Mouse (Mus musculus) heart, postnatal 0 days (tissue): ENCODE data around the gene Olfr1535. TPM values are rescaled to one million over a fixed set of nuclear protein-coding genes. Genes with fewer than 3 reads are reported as not detected.

Source experiments
- ATAC-seq: fragments of 200-750 bp; cut with Nextera tagmentation; 2 replicates; pipeline ENCODE4 v1.8.0; 2017; ENCODE audit warnings: low read depth, moderate number of reproducible peaks, moderate library complexity; ENCODE audit not compliant: insufficient read depth
- DNase-seq: peaks from one replicate; pipeline ENCODE4 v3.0.0-alpha.2; 2016; ENCODE audit warnings: low spot score
- H3K27ac ChIP-seq: fragments of 300-500 bp; sonication (generic); 2 replicates; pipeline ENCODE4 v1.5.1; 2014; ENCODE audit warnings: low read depth, mild to moderate bottlenecking
- H3K27me3 ChIP-seq: fragments of 300-500 bp; sonication (generic); 2 replicates; pipeline ENCODE4 v1.6.1; 2014; ENCODE audit warnings: low read length, mixed read lengths; ENCODE audit not compliant: control insufficient read depth, insufficient read depth
- H3K36me3 ChIP-seq: fragments of 300-500 bp; sonication (generic); replicated peaks from 2 replicates; pipeline ENCODE4 v1.6.1; 2014; ENCODE audit warnings: low read length, mixed read lengths; ENCODE audit not compliant: control insufficient read depth, insufficient read depth
- H3K4me1 ChIP-seq: fragments of 300-500 bp; sonication (generic); 2 replicates; pipeline ENCODE4 v1.6.1; 2014; ENCODE audit warnings: antibody characterized with exemption; ENCODE audit not compliant: control insufficient read depth, insufficient read depth
- H3K4me2 ChIP-seq: fragments of 300-500 bp; sonication (generic); 2 replicates; pipeline ENCODE4 v1.6.1; 2014; ENCODE audit warnings: low read depth, mild to moderate bottlenecking, low read length, moderate library complexity
- H3K4me3 ChIP-seq: fragments of 300-500 bp; sonication (generic); 2 replicates; pipeline ENCODE4 v1.5.1; 2014; ENCODE audit warnings: low read depth, low read length
- H3K9ac ChIP-seq: fragments of 300-500 bp; sonication (generic); replicated peaks from 2 replicates; pipeline ENCODE4 v1.6.1; 2014; ENCODE audit warnings: low read depth, low read length, mixed read lengths
- H3K9me3 ChIP-seq: fragments of 300-500 bp; sonication (generic); replicated peaks from 2 replicates; pipeline ENCODE4 v1.6.1; 2016; ENCODE audit warnings: low read length; ENCODE audit not compliant: control insufficient read depth
- CTCF ChIP-seq: IDR thresholded peaks from 2 replicates; pipeline ENCODE4 v1.5.1; 2016; ENCODE audit warnings: antibody characterized with exemption, control low read depth, low read depth
- EP300 ChIP-seq: IDR thresholded peaks from 2 replicates; pipeline ENCODE4 v1.6.1; 2016; ENCODE audit warnings: antibody characterized with exemption, low read depth
- WGBS: fragments of 180-500 bp; shearing (Covaris S2); extraction: QIAGEN DNeasy Blood & Tissue Kit; methylation state at CpG from one replicate; pipeline ENCODE4 v1.1.7; 2014; 5-methylcytosine and 5-hydroxymethylcytosine counted together
- polyA plus RNA-seq: library from polyadenylated mRNA; unstranded; fragments of >200 nt; fragmentation: Nextera tagmentation; extraction: Ambion mirVana; gene quantifications from 2 replicates; pipeline ENCODE4 v1.2.1, GENCODE M21; 2015
- total RNA-seq: library from RNA; depleted of rRNA; stranded (reverse); fragments of >200 nt; gene quantifications from 2 replicates; pipeline ENCODE4 v1.2.3, GENCODE M21; 2014; ENCODE audit warnings: low replicate concordance; rRNA removed

Gene Olfr1535
- total and polyA plus RNA-seq, 2 experiments from 2014 or later, result not detected

DNA sequence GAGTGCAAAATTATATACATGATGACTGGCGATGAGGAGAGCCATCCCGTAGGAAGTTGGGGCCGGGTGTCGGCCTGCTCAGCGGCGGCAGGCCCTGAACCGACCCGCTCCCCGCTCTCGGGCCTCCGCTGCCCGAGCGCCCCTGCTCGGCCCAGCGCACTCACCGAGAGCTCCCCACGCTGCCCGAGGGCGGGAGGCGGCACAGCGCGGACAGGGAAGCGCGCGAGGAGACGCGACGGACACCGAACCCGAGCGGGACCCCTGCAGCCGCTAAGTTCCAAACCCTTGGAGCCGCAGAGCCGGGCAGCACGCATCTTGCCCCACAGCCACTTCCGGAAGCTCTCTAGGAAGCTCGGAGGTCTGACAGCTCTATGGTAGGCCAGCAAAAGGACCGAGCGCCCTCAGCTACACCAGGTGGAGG, 28.9 kb downstream of the Olfr1535 start, which contains the start of gene Zkscan8:
Zkscan8 (minus strand) TSS at position 340 of the 421 bp plus-strand sequence.
- Histone ChIP-seq H3K4me2 (peak within 1 kb of the TSS; percentile 64), H3K4me1 (peaks cover 4% of the 10 kb centered on the region), H3K36me3 (peaks cover 12% of the 10 kb centered on the region), H3K9ac (peak within 1 kb of the TSS; percentile 99), H3K9me3 (no peaks in the 10 kb centered on the region), H3K27me3 (no peaks in the 10 kb centered on the region), H3K27ac (peak within 1 kb of the TSS; percentile 96), H3K4me3 (peak within 1 kb of the TSS; percentile 99)
- ATAC-seq (peak; percentile 97), DNase-seq (peak; percentile 79)
- peak; percentile 63; the same call in 1 of the 2 replicates for TF ChIP-seq EP300
- no peak; the same call in 1 of the 2 replicates for TF ChIP-seq CTCF
- under 1% methylated on average over 39 of the region's 39 CpGs for WGBS

- ATAC-seq, result no peak
Measured at GRCm38 (mm10) chr13:21530136-21530535, 29.6 kb downstream of the Olfr1535 start.

DNA sequence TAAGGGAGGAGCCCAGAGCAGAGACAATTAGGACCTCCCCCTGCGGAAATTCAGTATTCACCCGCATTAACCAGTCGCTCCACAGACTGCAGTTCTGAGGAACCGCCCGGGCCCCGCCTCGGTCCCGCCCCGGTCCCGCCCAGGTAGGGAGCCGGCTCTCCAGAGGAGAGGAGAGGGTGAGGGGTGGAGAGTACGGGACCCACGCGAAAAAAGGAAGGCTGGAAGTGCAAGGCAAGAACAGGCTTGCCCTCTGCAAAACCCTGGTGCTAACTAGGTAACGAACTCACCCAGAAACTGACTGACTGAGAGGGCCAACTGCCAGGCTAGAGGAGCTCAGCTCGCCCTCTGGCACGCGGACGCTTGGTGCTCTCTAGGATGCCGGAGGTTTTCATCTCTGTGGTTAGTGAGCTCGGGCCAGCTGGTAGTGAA, 53.5 kb downstream of the Olfr1535 start:
- Histone ChIP-seq H3K27me3 (no peaks in the 10 kb centered on the region), H3K9ac (peak overlapping the region; percentile 43), H3K4me1 (0 out of 2 replicates have a peak, but pooled peaks cover 4% of the 10 kb centered on the region), H3K4me3 (peak overlapping the region; percentile 60), H3K4me2 (peak overlapping the region; percentile 58), H3K36me3 (no peaks in the 10 kb centered on the region), H3K9me3 (no peaks in the 10 kb centered on the region), H3K27ac (peak overlapping the region; percentile 74)
- under 1% methylated on average over 21 of the region's 21 CpGs for WGBS
- peak; percentile 85 for DNase-seq
- ATAC-seq, result peak; percentile 99
- TF ChIP-seq EP300 (peak; percentile 66; the same call in 1 of the 2 replicates), CTCF (no peak)

More at GRCm38 (mm10) chr13:21530136-21530535, 29.6 kb downstream of the Olfr1535 start:
- TF ChIP-seq CTCF (no peak), EP300 (no peak)
- H3K4me3 ChIP-seq, result peak overlapping the region; percentile 99
- H3K27me3 ChIP-seq, result no peaks in the 10 kb centered on the region
- H3K27ac ChIP-seq, result no peak overlapping the region
- peaks cover 4% of the 10 kb centered on the region for H3K4me1 ChIP-seq
- DNase-seq, result no peak
- H3K4me2 ChIP-seq, result peak overlapping the region; percentile 64
- no peak overlapping the region; the same call in 1 of the 2 replicates for H3K9ac ChIP-seq
- H3K36me3 ChIP-seq, result peaks cover 17% of the 10 kb centered on the region
- 48% methylated on average over 7 of the region's 7 CpGs for WGBS
- H3K9me3 ChIP-seq, result no peaks in the 10 kb centered on the region

Other genes starting within 250 kb of the Olfr1535 start
Only the 30 nearest of the 31 such genes appear.
- gene Olfr1367, start 213.0 kb downstream of the Olfr1535 start, total RNA-seq, result not detected in 2 replicates
- gene Olfr1367, start 213.0 kb downstream of the Olfr1535 start, polyA plus RNA-seq, result not detected in 2 replicates
- 3.6 and 7.8 TPM in 2 replicates for gene Zscan12, start 197.1 kb downstream of the Olfr1535 start, total RNA-seq
- gene Zscan12, start 197.1 kb downstream of the Olfr1535 start, polyA plus RNA-seq, result 5.2 TPM in 2 replicates
- 32.7 and 40.8 TPM in 2 replicates for gene Zkscan3, start 157.1 kb downstream of the Olfr1535 start, total RNA-seq
- 49.1 and 54.5 TPM in 2 replicates for gene Zkscan3, start 157.1 kb downstream of the Olfr1535 start, polyA plus RNA-seq
- gene Pgbd1, start 118.8 kb downstream of the Olfr1535 start, total RNA-seq, result 1.7 and 1.9 TPM in 2 replicates
- 1.5 and 2.1 TPM in 2 replicates for gene Pgbd1, start 118.8 kb downstream of the Olfr1535 start, polyA plus RNA-seq
- gene Zscan26, start 106.2 kb downstream of the Olfr1535 start, total RNA-seq, result 14.1 and 17.5 TPM in 2 replicates
- 19.5 and 22.4 TPM in 2 replicates for gene Zscan26, start 106.2 kb downstream of the Olfr1535 start, polyA plus RNA-seq
- gene Nkapl, start 91.4 kb downstream of the Olfr1535 start, total RNA-seq, result not detected in 2 replicates
- 1.8 and 2.1 TPM in 2 replicates for gene Nkapl, start 91.4 kb downstream of the Olfr1535 start, polyA plus RNA-seq
- 0.70 and 1.7 TPM in 2 replicates for gene Zkscan4, start 81.0 kb downstream of the Olfr1535 start, total RNA-seq
- 1.9 and 2.0 TPM in 2 replicates for gene Zkscan4, start 81.0 kb downstream of the Olfr1535 start, polyA plus RNA-seq
- not detected in 2 replicates for gene Gm10065, start 80.5 kb downstream of the Olfr1535 start, total RNA-seq
- not detected in 2 replicates for gene Gm10065, start 80.5 kb downstream of the Olfr1535 start, polyA plus RNA-seq
- 0.08 and 0.15 TPM in 2 replicates for gene AK157302, start 64.7 kb downstream of the Olfr1535 start, total RNA-seq
- gene AK157302, start 64.7 kb downstream of the Olfr1535 start, polyA plus RNA-seq, result 0.93 and 1.3 TPM in 2 replicates
- 54.7 and 58.8 TPM in 2 replicates for gene Gm11273, start 58.5 kb downstream of the Olfr1535 start, total RNA-seq
- gene Gm11273, start 58.5 kb downstream of the Olfr1535 start, polyA plus RNA-seq, result 27.8 and 29.0 TPM in 2 replicates
- 7.1 and 10.9 TPM in 2 replicates for gene Zkscan8, start 28.8 kb downstream of the Olfr1535 start, total RNA-seq
- gene Zkscan8, start 28.8 kb downstream of the Olfr1535 start, polyA plus RNA-seq, result 3.0 and 3.4 TPM in 2 replicates
- not detected in 2 replicates for gene Olfr1366, start 17.1 kb downstream of the Olfr1535 start, total RNA-seq
- not detected in 2 replicates for gene Olfr1366, start 17.1 kb downstream of the Olfr1535 start, polyA plus RNA-seq
- not detected in 2 replicates for gene Olfr1364, start 21.9 kb upstream of the Olfr1535 start, total RNA-seq
- gene Olfr1364, start 21.9 kb upstream of the Olfr1535 start, polyA plus RNA-seq, result not detected in 2 replicates
- not detected in 2 replicates for gene Olfr1362, start 54.1 kb upstream of the Olfr1535 start, total RNA-seq
- gene Olfr1362, start 54.1 kb upstream of the Olfr1535 start, polyA plus RNA-seq, result not detected in 2 replicates
- gene Olfr11, start 82.6 kb upstream of the Olfr1535 start, total RNA-seq, result not detected in 2 replicates
- gene Olfr11, start 82.6 kb upstream of the Olfr1535 start, polyA plus RNA-seq, result not detected in 2 replicates
- gene Olfr1361, start 103.5 kb upstream of the Olfr1535 start, total RNA-seq, result not detected in 2 replicates
- not detected in 2 replicates for gene Olfr1361, start 103.5 kb upstream of the Olfr1535 start, polyA plus RNA-seq
- not detected in 2 replicates for gene Olfr1360, start 117.5 kb upstream of the Olfr1535 start, total RNA-seq
- gene Olfr1360, start 117.5 kb upstream of the Olfr1535 start, polyA plus RNA-seq, result not detected in 2 replicates
- not detected in 2 replicates for gene Olfr1359, start 138.2 kb upstream of the Olfr1535 start, total RNA-seq
- not detected in 2 replicates for gene Olfr1359, start 138.2 kb upstream of the Olfr1535 start, polyA plus RNA-seq
- 431 and 666 TPM in 2 replicates for gene Hist1h2bl, start 156.2 kb upstream of the Olfr1535 start, total RNA-seq
- 0.55 and 0.98 TPM in 2 replicates for gene Hist1h2bl, start 156.2 kb upstream of the Olfr1535 start, polyA plus RNA-seq
- 828 and 1,538 TPM in 2 replicates for gene Hist1h2ai, start 156.5 kb upstream of the Olfr1535 start, total RNA-seq
- 3.6 and 4.3 TPM in 2 replicates for gene Hist1h2ai, start 156.5 kb upstream of the Olfr1535 start, polyA plus RNA-seq
- gene Hist1h3h, start 157.8 kb upstream of the Olfr1535 start, total RNA-seq, result 1,332 and 1,437 TPM in 2 replicates
- gene Hist1h3h, start 157.8 kb upstream of the Olfr1535 start, polyA plus RNA-seq, result 1.8 TPM in 1 of 2 replicates, not detected in the other
- gene Hist1h2bm, start 162.2 kb upstream of the Olfr1535 start, total RNA-seq, result 1,438 and 1,618 TPM in 2 replicates
- gene Hist1h2bm, start 162.2 kb upstream of the Olfr1535 start, polyA plus RNA-seq, result 0.60 and 0.90 TPM in 2 replicates
- gene Hist1h4j, start 175.2 kb upstream of the Olfr1535 start, total RNA-seq, result 962 and 1,129 TPM in 2 replicates
- gene Hist1h4j, start 175.2 kb upstream of the Olfr1535 start, polyA plus RNA-seq, result 0.20 and 0.27 TPM in 2 replicates
- gene Hist1h4k, start 190.6 kb upstream of the Olfr1535 start, total RNA-seq, result 470 and 1,132 TPM in 2 replicates
- gene Hist1h4k, start 190.6 kb upstream of the Olfr1535 start, polyA plus RNA-seq, result 0.55 and 1.4 TPM in 2 replicates
- gene Hist1h2ak, start 193.9 kb upstream of the Olfr1535 start, total RNA-seq, result 128 and 633 TPM in 2 replicates
- gene Hist1h2ak, start 193.9 kb upstream of the Olfr1535 start, polyA plus RNA-seq, result 10.3 and 10.7 TPM in 2 replicates
- gene Hist1h2bn, start 194.2 kb upstream of the Olfr1535 start, total RNA-seq, result 1,069 and 1,692 TPM in 2 replicates
- 0.94 and 2.5 TPM in 2 replicates for gene Hist1h2bn, start 194.2 kb upstream of the Olfr1535 start, polyA plus RNA-seq
- gene Hist1h1b, start 220.7 kb upstream of the Olfr1535 start, total RNA-seq, result 356 and 550 TPM in 2 replicates
- gene Hist1h1b, start 220.7 kb upstream of the Olfr1535 start, polyA plus RNA-seq, result 4.7 and 5.4 TPM in 2 replicates
- 602 and 1,805 TPM in 2 replicates for gene Hist1h3i, start 223.5 kb upstream of the Olfr1535 start, total RNA-seq
- gene Hist1h3i, start 223.5 kb upstream of the Olfr1535 start, polyA plus RNA-seq, result 21.5 and 25.8 TPM in 2 replicates
- gene Hist1h2an, start 227.3 kb upstream of the Olfr1535 start, total RNA-seq, result 677 and 1,354 TPM in 2 replicates
- gene Hist1h2an, start 227.3 kb upstream of the Olfr1535 start, polyA plus RNA-seq, result 1.8 and 3.3 TPM in 2 replicates
- gene Hist1h2bp, start 227.6 kb upstream of the Olfr1535 start, total RNA-seq, result 250 and 332 TPM in 2 replicates
- 0.34 and 0.55 TPM in 2 replicates for gene Hist1h2bp, start 227.6 kb upstream of the Olfr1535 start, polyA plus RNA-seq